Mouse (Mus musculus): ENCODE data around the gene Camkk1. TPM values are rescaled to one million over a fixed set of nuclear protein-coding genes. Genes with fewer than 3 reads are reported as not detected.

Camkk1 gene
- polyA plus RNA-seq, 1 experiment from 2014 or later = 5.4 TPM

GRCm38 (mm10) chr11:73044789-73045188 lies 26.0 kb downstream of the Camkk1 start:
- H3K27ac ChIP-seq (replicated peaks) = no peak overlapping the region
- WGBS = 71% methylated on average over 4 of the region's 4 CpGs
- H3K27me3 ChIP-seq (ENCODE audit: low read depth, poor library complexity, severe bottlenecking) = no peaks in the 10 kb centered on the region
- H3K9me3 ChIP-seq (replicated peaks) = no peaks in the 10 kb centered on the region
- DNase-seq (ENCODE audit: low spot score) = no peak
- peaks cover 1% of the 10 kb centered on the region for H3K36me3 ChIP-seq
- peaks cover 15% of the 10 kb centered on the region for H3K4me1 ChIP-seq
- no peak overlapping the region for H3K4me3 ChIP-seq

- H3K9me3 ChIP-seq (replicated peaks) = no peaks in the 10 kb centered on the region
- H3K4me1 ChIP-seq = peaks cover 15% of the 10 kb centered on the region
- WGBS = under 1% methylated on average over 39 of the region's 39 CpGs
- peaks cover 28% of the 10 kb centered on the region for H3K36me3 ChIP-seq
- peak within 1 kb of the TSS; percentile 96 for H3K27ac ChIP-seq (replicated peaks)
- peak within 1 kb of the TSS; percentile 69 for H3K4me3 ChIP-seq
- DNase-seq (ENCODE audit: low spot score) = peak; percentile 95
- H3K27me3 ChIP-seq (ENCODE audit: low read depth, poor library complexity, severe bottlenecking) = no peaks in the 10 kb centered on the region
Measured at GRCm38 (mm10) chr11:73047542-73047996, 28.8 kb downstream of the Camkk1 start, which contains the start of gene Ncbp3. Ncbp3 (plus strand) TSS chr11:73047783.

- H3K36me3 ChIP-seq = peaks cover 34% of the 10 kb centered on the region
- H3K4me3 ChIP-seq = peak overlapping the region; percentile 69
- H3K27me3 ChIP-seq (ENCODE audit: low read depth, poor library complexity, severe bottlenecking) = no peaks in the 10 kb centered on the region
- peaks cover 15% of the 10 kb centered on the region for H3K4me1 ChIP-seq
- peak overlapping the region; percentile 96 for H3K27ac ChIP-seq (replicated peaks)
- WGBS = 1% methylated on average over 55 of the region's 55 CpGs
- no peak for DNase-seq (ENCODE audit: low spot score)
- H3K9me3 ChIP-seq (replicated peaks) = no peaks in the 10 kb centered on the region
Measured at GRCm38 (mm10) chr11:73048030-73048876, 29.4 kb downstream of the Camkk1 start.

- Histone ChIP-seq H3K27me3 (ENCODE audit: low read depth, poor library complexity, severe bottlenecking) (no peaks in the 10 kb centered on the region), H3K9me3 (replicated peaks) (no peaks in the 10 kb centered on the region), H3K4me3 (peak overlapping the region; percentile 69), H3K4me1 (peaks cover 15% of the 10 kb centered on the region), H3K36me3 (peaks cover 45% of the 10 kb centered on the region), H3K27ac (replicated peaks) (0 out of 2 replicates have a peak overlapping the region, but pooled peaks have one; percentile 33)
- 7% methylated on average over 4 of the region's 4 CpGs for WGBS
- peak; percentile 77 for DNase-seq (ENCODE audit: low spot score)
Measured at GRCm38 (mm10) chr11:73049335-73049734, 30.5 kb downstream of the Camkk1 start.

DNA sequence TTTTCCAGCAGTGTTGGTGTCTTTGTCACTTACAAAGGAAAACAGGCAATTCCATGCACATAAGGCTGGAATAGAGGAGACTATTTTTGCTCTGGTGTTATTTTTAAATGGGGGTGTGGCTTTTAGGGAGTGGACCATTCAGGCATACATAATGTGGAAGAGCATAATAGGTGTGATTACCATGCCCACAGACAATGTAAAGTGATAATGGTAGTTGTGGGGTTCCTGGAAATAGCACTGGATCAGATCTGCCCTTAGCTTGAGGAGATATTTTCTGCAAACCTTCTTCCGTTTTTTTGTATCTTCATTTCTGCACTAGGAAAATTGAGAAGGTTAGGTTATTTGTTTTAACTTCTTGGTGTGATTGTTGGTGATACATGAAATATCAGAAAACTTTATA lies 34.0 kb downstream of the Camkk1 start:
- H3K27me3 ChIP-seq (ENCODE audit: low read depth, poor library complexity, severe bottlenecking) = no peaks in the 10 kb centered on the region
- H3K4me3 ChIP-seq = no peak overlapping the region
- H3K9me3 ChIP-seq (replicated peaks) = no peaks in the 10 kb centered on the region
- H3K4me1 ChIP-seq = peaks cover 15% of the 10 kb centered on the region
- H3K27ac ChIP-seq (replicated peaks) = no peak overlapping the region
- DNase-seq (ENCODE audit: low spot score) = no peak
- peaks cover 80% of the 10 kb centered on the region for H3K36me3 ChIP-seq
- WGBS = 86% methylated on average over 1 of the region's 1 CpGs

GRCm38 (mm10) chr11:73057701-73058100 lies 38.9 kb downstream of the Camkk1 start:
- no peak for DNase-seq (ENCODE audit: low spot score)
- H3K36me3 ChIP-seq = peaks cover 98% of the 10 kb centered on the region
- WGBS = 89% methylated on average over 5 of the region's 5 CpGs

GRCm38 (mm10) chr11:73059630-73060029 lies 40.8 kb downstream of the Camkk1 start:
- peaks cover 85% of the 10 kb centered on the region for H3K36me3 ChIP-seq
- no peak for DNase-seq (ENCODE audit: low spot score)
- no peak overlapping the region for H3K4me3 ChIP-seq
- no peak overlapping the region for H3K27ac ChIP-seq (replicated peaks)
- H3K27me3 ChIP-seq (ENCODE audit: low read depth, poor library complexity, severe bottlenecking) = no peaks in the 10 kb centered on the region
- no peaks in the 10 kb centered on the region for H3K4me1 ChIP-seq
- no peaks in the 10 kb centered on the region for H3K9me3 ChIP-seq (replicated peaks)
- 94% methylated on average over 3 of the region's 3 CpGs for WGBS

More at GRCm38 (mm10) chr11:73057701-73058100, 38.9 kb downstream of the Camkk1 start:
- Histone ChIP-seq H3K27ac (replicated peaks) (no peak overlapping the region), H3K4me3 (no peak overlapping the region), H3K9me3 (replicated peaks) (no peaks in the 10 kb centered on the region), H3K27me3 (ENCODE audit: low read depth, poor library complexity, severe bottlenecking) (no peaks in the 10 kb centered on the region), H3K4me1 (no peaks in the 10 kb centered on the region)

DNA sequence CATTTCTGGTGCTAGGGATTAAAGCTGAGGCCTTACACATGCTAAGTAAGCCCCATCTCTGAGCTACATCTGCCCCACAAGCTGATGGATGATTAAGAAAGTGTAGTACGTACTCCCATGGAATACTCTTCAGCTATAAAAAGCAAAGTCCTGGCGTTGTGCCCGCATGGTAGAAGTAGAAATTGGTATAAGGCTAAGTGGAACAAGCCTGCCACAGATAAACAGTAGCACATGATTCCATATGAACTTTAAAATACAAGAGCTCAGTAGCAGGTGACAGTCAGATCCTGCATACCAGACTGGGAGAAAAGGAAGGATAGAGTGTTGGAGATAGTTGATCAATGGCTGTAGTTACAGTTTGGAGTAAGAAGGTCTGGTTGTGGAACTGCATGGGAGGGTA lies 42.6 kb downstream of the Camkk1 start:
- H3K9me3 ChIP-seq (replicated peaks) = no peaks in the 10 kb centered on the region
- H3K27ac ChIP-seq (replicated peaks) = no peak overlapping the region
- H3K36me3 ChIP-seq = peaks cover 79% of the 10 kb centered on the region
- no peaks in the 10 kb centered on the region for H3K27me3 ChIP-seq (ENCODE audit: low read depth, poor library complexity, severe bottlenecking)
- H3K4me3 ChIP-seq = no peak overlapping the region
- no peaks in the 10 kb centered on the region for H3K4me1 ChIP-seq
- 95% methylated on average over 3 of the region's 3 CpGs for WGBS
- DNase-seq (ENCODE audit: low spot score) = no peak

- no peak for DNase-seq (ENCODE audit: low spot score)
- no peaks in the 10 kb centered on the region for H3K9me3 ChIP-seq (replicated peaks)
- WGBS = 88% methylated on average over 3 of the region's 3 CpGs
- H3K27me3 ChIP-seq (ENCODE audit: low read depth, poor library complexity, severe bottlenecking) = no peaks in the 10 kb centered on the region
- H3K4me3 ChIP-seq = no peak overlapping the region
- H3K4me1 ChIP-seq = peaks cover 4% of the 10 kb centered on the region; the same call in 1 of the 2 replicates
- H3K27ac ChIP-seq (replicated peaks) = no peak overlapping the region
- H3K36me3 ChIP-seq = peaks cover 98% of the 10 kb centered on the region
Measured at GRCm38 (mm10) chr11:73071839-73072238, 53.0 kb downstream of the Camkk1 start.

GRCm38 (mm10) chr11:73076295-73076694 lies 57.5 kb downstream of the Camkk1 start:
- 88% methylated on average over 4 of the region's 4 CpGs for WGBS
- Histone ChIP-seq H3K9me3 (replicated peaks) (no peaks in the 10 kb centered on the region), H3K4me3 (no peak overlapping the region), H3K36me3 (peaks cover 98% of the 10 kb centered on the region), H3K27me3 (ENCODE audit: low read depth, poor library complexity, severe bottlenecking) (no peaks in the 10 kb centered on the region), H3K27ac (replicated peaks) (no peak overlapping the region), H3K4me1 (peaks cover 4% of the 10 kb centered on the region; the same call in 1 of the 2 replicates)
- no peak for DNase-seq (ENCODE audit: low spot score)

GRCm38 (mm10) chr11:73076733-73077132 lies 57.9 kb downstream of the Camkk1 start:
- H3K9me3 ChIP-seq (replicated peaks) = no peaks in the 10 kb centered on the region
- H3K27ac ChIP-seq (replicated peaks) = no peak overlapping the region
- H3K4me1 ChIP-seq = peaks cover 4% of the 10 kb centered on the region; the same call in 1 of the 2 replicates
- no peak for DNase-seq (ENCODE audit: low spot score)
- H3K36me3 ChIP-seq = peaks cover 98% of the 10 kb centered on the region
- no peaks in the 10 kb centered on the region for H3K27me3 ChIP-seq (ENCODE audit: low read depth, poor library complexity, severe bottlenecking)
- H3K4me3 ChIP-seq = no peak overlapping the region
- WGBS = 83% methylated on average over 4 of the region's 4 CpGs

- no peak for DNase-seq (ENCODE audit: low spot score)
- no peak overlapping the region for H3K27ac ChIP-seq (replicated peaks)
- H3K4me1 ChIP-seq = peaks cover 4% of the 10 kb centered on the region; the same call in 1 of the 2 replicates
- 78% methylated on average over 6 of the region's 6 CpGs for WGBS
- peaks cover 99% of the 10 kb centered on the region for H3K36me3 ChIP-seq
- no peak overlapping the region for H3K4me3 ChIP-seq
- no peaks in the 10 kb centered on the region for H3K27me3 ChIP-seq (ENCODE audit: low read depth, poor library complexity, severe bottlenecking)
- H3K9me3 ChIP-seq (replicated peaks) = no peaks in the 10 kb centered on the region
Measured at GRCm38 (mm10) chr11:73077211-73077720, 58.5 kb downstream of the Camkk1 start.

DNA sequence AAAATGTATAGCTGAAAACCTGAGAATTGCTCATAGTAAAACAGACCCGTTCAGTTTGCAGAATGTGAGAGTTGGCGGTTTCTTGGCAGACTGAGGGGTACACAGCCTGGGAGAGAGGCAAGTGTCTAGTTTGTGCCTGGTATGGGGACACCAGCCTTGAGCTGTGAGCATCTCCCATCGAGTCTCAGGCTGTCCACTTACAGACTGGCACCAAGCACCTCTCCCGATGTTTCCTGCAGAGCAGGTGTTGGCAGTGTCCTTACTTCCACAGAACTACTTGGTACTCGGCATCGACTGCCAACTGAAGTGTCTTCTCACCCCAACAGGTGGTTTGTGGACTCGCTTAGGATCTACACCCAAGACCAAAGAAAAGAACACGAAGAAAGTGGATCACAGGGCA lies 59.8 kb downstream of the Camkk1 start:
- H3K4me3 ChIP-seq = no peak overlapping the region
- H3K27me3 ChIP-seq (ENCODE audit: low read depth, poor library complexity, severe bottlenecking) = no peaks in the 10 kb centered on the region
- no peaks in the 10 kb centered on the region for H3K9me3 ChIP-seq (replicated peaks)
- no peak overlapping the region for H3K27ac ChIP-seq (replicated peaks)
- peaks cover 95% of the 10 kb centered on the region for H3K36me3 ChIP-seq
- H3K4me1 ChIP-seq = peaks cover 4% of the 10 kb centered on the region; the same call in 1 of the 2 replicates
- WGBS = 95% methylated on average over 8 of the region's 8 CpGs
- DNase-seq (ENCODE audit: low spot score) = no peak
